Mouse (Mus musculus): ENCODE data around the gene Apba3. TPM values are rescaled to one million over a fixed set of nuclear protein-coding genes. Genes with fewer than 3 reads are reported as not detected.

Gene Apba3
- total RNA-seq, 1 experiment from 2014 or later: 12.1 TPM

Other genes with a start within 250 kb of the Apba3 start
- gene Diras1, start 241.3 kb upstream of the Apba3 start, total RNA-seq (2017): not detected in 2 replicates
- 4.1 and 5.5 TPM in 2 replicates for gene Slc39a3, start 229.5 kb upstream of the Apba3 start, total RNA-seq (2017)
- gene Sgta, start 206.8 kb upstream of the Apba3 start, total RNA-seq (2017): 41.4 and 43.1 TPM in 2 replicates
- 18.6 and 25.9 TPM in 2 replicates for gene Thop1, start 196.9 kb upstream of the Apba3 start, total RNA-seq (2017)
- gene Creb3l3, start 168.1 kb upstream of the Apba3 start, total RNA-seq (2017): 0.18 and 0.58 TPM in 2 replicates
- 56.2 and 61.8 TPM in 2 replicates for gene Map2k2, start 161.0 kb upstream of the Apba3 start, total RNA-seq (2017)
- 13.1 and 14.5 TPM in 2 replicates for gene Zbtb7a, start 131.7 kb upstream of the Apba3 start, total RNA-seq (2017)
- gene Pias4, start 99.0 kb upstream of the Apba3 start, total RNA-seq (2017): 8.4 and 17.5 TPM in 2 replicates
- gene Eef2, start 90.3 kb upstream of the Apba3 start, total RNA-seq (2017): 1,623 and 1,948 TPM in 2 replicates
- 14.3 and 29.8 TPM in 2 replicates for gene Dapk3, start 84.0 kb upstream of the Apba3 start, total RNA-seq (2017)
- gene 4930442H23Rik, start 83.1 kb upstream of the Apba3 start, total RNA-seq (2017): not detected in 2 replicates
- not detected in 2 replicates for gene Nmrk2, start 64.9 kb upstream of the Apba3 start, total RNA-seq (2017)
- not detected in 2 replicates for gene Atcay, start 36.1 kb upstream of the Apba3 start, total RNA-seq (2017)
- 0.19 TPM in 1 of 2 replicates, not detected in the other for gene Zfr2, start 33.8 kb upstream of the Apba3 start, total RNA-seq (2017)
- 19.7 and 20.3 TPM in 2 replicates for gene Matk, start 14.0 kb upstream of the Apba3 start, total RNA-seq (2017)
- 132 and 198 TPM in 2 replicates for gene Mrpl54, start within 50 bp of the Apba3 start, total RNA-seq (2017)
- 3.5 and 4.4 TPM in 2 replicates for gene Tjp3, start 24.6 kb downstream of the Apba3 start, total RNA-seq (2017)
- 24.4 and 36.8 TPM in 2 replicates for gene Pip5k1c, start 26.0 kb downstream of the Apba3 start, total RNA-seq (2017)
- gene Cactin, start 54.1 kb downstream of the Apba3 start, total RNA-seq (2017): 27.9 and 35.1 TPM in 2 replicates
- gene Tbxa2r, start 61.8 kb downstream of the Apba3 start, total RNA-seq (2017): 3.4 and 4.2 TPM in 2 replicates
- not detected in 2 replicates for gene Gipc3, start 76.3 kb downstream of the Apba3 start, total RNA-seq (2017)
- gene Hmg20b, start 83.5 kb downstream of the Apba3 start, total RNA-seq (2017): 33.2 and 35.5 TPM in 2 replicates
- gene Mfsd12, start 90.5 kb downstream of the Apba3 start, total RNA-seq (2017): 8.7 and 17.4 TPM in 2 replicates
- gene 4930404N11Rik, start 98.9 kb downstream of the Apba3 start, total RNA-seq (2017): 0.23 TPM in 1 of 2 replicates, not detected in the other
- 21.9 and 24.8 TPM in 2 replicates for gene Fzr1, start 111.6 kb downstream of the Apba3 start, total RNA-seq (2017)
- 34.7 and 50.7 TPM in 2 replicates for gene Dohh, start 117.5 kb downstream of the Apba3 start, total RNA-seq (2017)
- gene Gm48551, start 117.5 kb downstream of the Apba3 start, total RNA-seq (2017): 0.19 and 2.4 TPM in 2 replicates
- gene Gm48552, start 122.0 kb downstream of the Apba3 start, total RNA-seq (2017): 1.6 TPM in 1 of 2 replicates, not detected in the other
- gene Smim24, start 126.1 kb downstream of the Apba3 start, total RNA-seq (2017): 5.0 and 13.2 TPM in 2 replicates
- gene Nfic, start 188.7 kb downstream of the Apba3 start, total RNA-seq (2017): 13.7 and 18.2 TPM in 2 replicates
- 0.14 TPM in 1 of 2 replicates, not detected in the other for gene Celf5, start 215.7 kb downstream of the Apba3 start, total RNA-seq (2017)
- gene Ncln, start 229.4 kb downstream of the Apba3 start, total RNA-seq (2017): 46.6 and 52.9 TPM in 2 replicates
- gene S1pr4, start 233.2 kb downstream of the Apba3 start, total RNA-seq (2017): 10.3 and 14.4 TPM in 2 replicates